In the genomic region with DNA sequence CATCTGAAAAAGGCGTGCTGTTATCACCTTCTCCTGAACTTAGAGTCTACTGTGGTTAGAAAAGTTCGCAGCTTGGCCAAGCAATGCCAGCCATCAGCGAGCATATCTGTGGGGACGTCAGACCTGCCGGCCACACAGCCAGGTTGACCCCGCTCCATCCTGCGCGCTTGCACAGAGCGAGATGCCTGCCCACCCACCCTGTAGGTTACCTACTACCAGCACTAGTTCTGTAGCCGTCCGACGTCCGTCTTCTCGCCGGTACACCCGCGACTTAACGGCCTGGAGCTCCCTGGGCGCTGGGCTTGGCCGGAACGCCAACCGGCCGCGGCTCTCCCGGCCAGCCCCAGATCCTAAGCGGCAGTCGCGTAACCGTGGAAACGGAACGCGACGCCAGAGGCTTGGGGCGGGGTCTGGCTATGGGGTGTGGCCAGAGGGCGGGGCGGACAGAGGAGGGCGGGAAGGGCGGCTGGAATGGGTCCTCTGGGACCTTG, we compare ENCODE assay signal across 8 mouse cellular contexts. TPM values are rescaled to one million over a fixed set of nuclear protein-coding genes. Genes with fewer than 3 reads are reported as not detected.
DNase-seq lines count a peak whose midpoint lies in the region; ATAC-seq and TF ChIP-seq lines count a peak whose summit lies in the region.

A gene (minus strand): TSS at position 356 of the 491 bp plus-strand sequence.

- intact Hi-C loops in heart, postnatal 10 days (cut with DNase I), result no loop called here

- peaks cover 5% of the 10 kb centered on the region for H3K27me3 ChIP-seq in E14TG2a.4 (ENCODE audit: insufficient read depth, low read length)
- H3K27me3 ChIP-seq in forebrain, embryonic 10.5 days (ENCODE audit: poor library complexity, severe bottlenecking), result peaks cover 27% of the 10 kb centered on the region
- no peaks in the 10 kb centered on the region for H3K27me3 ChIP-seq in lung, embryonic 15.5 days

- under 1% methylated on average over 38 of the region's 38 CpGs for WGBS in forebrain, embryonic 10.5 days
- WGBS in lung, embryonic 15.5 days, result under 1% methylated on average over 38 of the region's 38 CpGs

- no peaks in the 10 kb centered on the region for H3K9me3 ChIP-seq in E14TG2a.4 (ENCODE audit: low read length)
- H3K9me3 ChIP-seq in forebrain, embryonic 10.5 days, result no peaks in the 10 kb centered on the region
- H3K9me3 ChIP-seq in lung, embryonic 15.5 days, result no peaks in the 10 kb centered on the region

- no peaks in the 10 kb centered on the region for H3K36me3 ChIP-seq in E14TG2a.4 (ENCODE audit: insufficient read depth, low read length)
- no peaks in the 10 kb centered on the region for H3K36me3 ChIP-seq in forebrain, embryonic 10.5 days (replicated peaks)
- no peaks in the 10 kb centered on the region for H3K36me3 ChIP-seq in lung, embryonic 15.5 days

- no peak within 1 kb of the TSS for H3K27ac ChIP-seq in brown adipose tissue, adult 24 weeks (replicated peaks; ENCODE audit: low read depth, low read length)
- no peak within 1 kb of the TSS for H3K27ac ChIP-seq in forebrain, embryonic 10.5 days
- no peak within 1 kb of the TSS for H3K27ac ChIP-seq in lung, embryonic 15.5 days

- peak; percentile 97 for ATAC-seq in lung, embryonic 15.5 days (ENCODE audit: borderline replicate concordance, extremely low read depth, low FRiP score, low TSS enrichment)

- peaks cover 16% of the 10 kb centered on the region for H3K4me1 ChIP-seq in E14TG2a.4 (replicated peaks; ENCODE audit: low read depth, low read length)
- no peaks in the 10 kb centered on the region for H3K4me1 ChIP-seq in brown adipose tissue, adult 24 weeks (ENCODE audit: control insufficient read depth, insufficient read depth, insufficient read length, low read length)
- H3K4me1 ChIP-seq in forebrain, embryonic 10.5 days, result peaks cover 9% of the 10 kb centered on the region
- H3K4me1 ChIP-seq in lung, embryonic 15.5 days, result 0 out of 2 replicates have a peak, but pooled peaks cover 5% of the 10 kb centered on the region

- H3K4me2 ChIP-seq in lung, embryonic 15.5 days, result peak within 1 kb of the TSS; percentile 94

- H3K4me3 ChIP-seq in E14TG2a.4 (replicated peaks; ENCODE audit: low read length), result peak within 1 kb of the TSS; percentile 82
- H3K4me3 ChIP-seq in brown adipose tissue, adult 24 weeks (ENCODE audit: insufficient read depth, low read depth, low read length), result peak within 1 kb of the TSS; percentile 60
- H3K4me3 ChIP-seq in forebrain, embryonic 10.5 days, result peak within 1 kb of the TSS; percentile 57
- H3K4me3 ChIP-seq in lung, embryonic 15.5 days, result peak within 1 kb of the TSS; percentile 50

- no peak for TF ChIP-seq CTCF in E14TG2a.4 (conservative IDR thresholded peaks at IDR 0.05; ENCODE audit: low read length)

- H3K9ac ChIP-seq in lung, embryonic 15.5 days, result peak within 1 kb of the TSS; percentile 46

- peak; percentile 85 for DNase-seq in forebrain, embryonic 10.5 days (ENCODE audit: extremely low spot score, low spot score)
- peak; percentile 71 to 72 for DNase-seq in heart, postnatal 10 days
- DNase-seq in kidney, postnatal 36 days, result peak; percentile 73 to 89
- peak; percentile 47 for DNase-seq in ovary, postnatal 14 days (ENCODE audit: low spot score)
- peak; percentile 22 for DNase-seq in thymus, postnatal 25 days

RNA-seq across cellular contexts. Expression of the gene that starts here (rescaled TPM):
- not detected in 2 replicates for polyA plus RNA-seq in brown adipose tissue, adult 24 weeks (2012; ENCODE audit: insufficient read depth, insufficient read length, missing spikeins)
- polyA plus RNA-seq in forebrain, embryonic 10.5 days (2016; fragmentation: Nextera tagmentation; extraction: Ambion mirVana), result 0.36 and 0.51 TPM in 2 replicates
- under 1 TPM; 0.10 to 0.29 TPM for total RNA-seq in heart, postnatal 10 days (2021)
- polyA plus RNA-seq in lung, embryonic 15.5 days (2015; fragmentation: Nextera tagmentation; extraction: Ambion mirVana), result 4.8 and 5.4 TPM in 2 replicates

Comparison
In these comparisons a context has a peak if more than half of its experiments do, and no peak if none do; other contexts are left out.
1. Peak in DNase-seq and H3K4me3 ChIP-seq in forebrain, embryonic 10.5 days; RNA of the gene not detected or under 1 TPM.
2. Peak in DNase-seq in heart, postnatal 10 days; RNA of the gene not detected or under 1 TPM.
3. DNase-seq: peak in every context shown above with its lines; median percentile 85 in forebrain, embryonic 10.5 days; 81 in kidney, postnatal 36 days; 72 in heart, postnatal 10 days; 47 in ovary, postnatal 14 days; 22 in thymus, postnatal 25 days.